Mouse (Mus musculus) kidney, postnatal 14 days (tissue): ENCODE measurements around the gene Gtf2i.
A peak's percentile ranks its signal among the peaks of the same experiment; 100 is the strongest.

Experiments used
- DNase-seq: peaks from one replicate; pipeline ENCODE4 v3.0.0; 2022; ENCODE audit warnings: mixed read lengths

The Gtf2i gene

DNA sequence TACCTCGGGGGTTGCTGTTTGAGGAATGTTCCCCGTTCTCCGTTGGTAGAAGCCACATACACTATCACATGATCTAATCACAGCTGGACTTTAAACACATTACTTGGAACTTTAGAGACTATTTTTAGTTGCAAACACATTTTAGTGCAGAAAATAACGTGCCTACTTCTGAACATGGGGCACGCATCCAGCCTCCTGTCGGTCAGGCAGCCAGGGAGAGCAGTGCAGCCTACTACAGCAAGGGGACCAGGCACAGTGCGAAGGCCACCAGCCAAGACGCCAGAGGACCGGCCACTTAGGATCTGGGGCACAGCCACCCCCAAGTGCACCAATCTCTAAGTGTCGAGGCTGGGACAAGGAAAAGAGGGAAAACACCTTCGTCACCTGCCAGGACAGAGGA is 39.5 kb downstream of the Gtf2i start:
- peak; percentile 58 for DNase-seq

DNA sequence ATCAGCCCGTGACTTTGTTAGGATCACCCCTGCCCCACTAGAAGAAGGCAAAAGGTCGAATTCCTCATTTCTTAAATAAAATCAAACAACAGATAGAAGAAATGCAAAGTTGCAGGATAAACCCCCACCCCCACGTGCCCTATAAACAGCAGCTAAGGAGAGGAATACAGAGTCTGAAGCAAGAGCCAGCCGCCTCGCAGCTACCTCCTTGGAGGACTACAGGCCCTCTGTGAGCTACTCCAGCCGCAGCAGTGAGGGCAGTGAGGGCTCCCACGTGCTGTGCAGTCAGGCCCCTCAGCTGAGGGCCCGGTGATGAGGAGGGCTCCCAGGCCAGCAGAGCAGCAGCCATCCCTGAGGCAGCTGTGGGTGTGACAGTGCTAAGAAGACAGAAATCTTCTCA is 40.8 kb downstream of the Gtf2i start:
- DNase-seq, result no peak

DNA sequence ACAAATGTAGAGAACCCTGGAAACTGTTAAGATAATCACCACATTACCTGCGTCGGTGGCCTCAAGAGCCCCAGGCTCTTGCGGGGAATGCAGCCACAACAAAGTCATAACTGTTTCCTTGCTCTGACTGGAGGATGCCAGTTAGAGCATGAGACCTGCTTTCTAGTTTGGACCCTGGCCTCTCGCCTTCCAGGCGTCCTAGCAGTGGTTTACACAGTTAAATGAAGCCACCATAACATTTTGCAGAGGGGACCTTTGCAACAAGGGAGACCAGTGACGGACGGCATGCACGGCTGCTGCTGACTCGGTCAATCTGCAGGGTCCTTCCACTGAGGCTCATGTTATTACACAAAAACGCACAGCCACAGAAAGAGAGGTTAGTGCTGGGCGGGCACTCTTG is 41.8 kb downstream of the Gtf2i start:
- peak; percentile 50 for DNase-seq

DNA sequence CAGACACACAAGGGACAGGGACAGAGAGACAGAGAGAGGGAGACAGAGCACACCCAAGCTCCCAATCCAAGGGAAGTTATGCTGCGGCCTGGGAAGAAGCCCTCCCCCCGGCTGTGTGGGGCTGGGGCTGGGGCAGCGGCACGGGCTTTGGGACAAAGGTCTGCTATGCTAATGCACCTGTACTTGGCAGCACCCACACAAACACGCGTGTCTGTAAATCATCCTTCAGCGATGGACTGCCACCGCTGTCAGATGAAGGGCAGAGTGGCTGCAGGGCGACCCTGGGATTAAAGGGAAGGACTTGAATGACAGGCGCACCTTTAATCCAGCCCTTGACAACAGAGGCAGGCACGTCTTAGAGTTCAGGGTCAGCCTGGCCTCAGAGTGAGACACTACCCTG is 43.1 kb downstream of the Gtf2i start:
- peak; percentile 76 for DNase-seq

DNA sequence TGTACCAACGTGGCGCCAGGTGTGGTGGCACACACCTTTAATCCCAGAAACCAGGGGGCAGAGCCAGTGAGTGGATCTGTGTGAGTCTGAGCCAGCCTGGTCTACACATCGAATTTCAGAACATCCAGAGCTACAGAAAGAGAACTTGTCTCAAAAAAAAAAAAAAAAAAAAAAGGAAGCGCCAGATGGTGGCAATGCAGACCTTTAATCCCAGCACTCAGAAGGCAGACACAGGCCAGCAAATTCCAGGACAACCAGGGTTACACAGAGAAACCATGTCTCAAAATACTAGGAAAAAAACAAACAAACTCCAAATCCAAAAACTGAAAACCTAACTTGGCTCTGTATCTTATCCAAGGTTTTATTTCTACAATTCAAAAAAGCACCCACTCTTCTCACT is 44.0 kb downstream of the Gtf2i start:
- no peak for DNase-seq

DNA sequence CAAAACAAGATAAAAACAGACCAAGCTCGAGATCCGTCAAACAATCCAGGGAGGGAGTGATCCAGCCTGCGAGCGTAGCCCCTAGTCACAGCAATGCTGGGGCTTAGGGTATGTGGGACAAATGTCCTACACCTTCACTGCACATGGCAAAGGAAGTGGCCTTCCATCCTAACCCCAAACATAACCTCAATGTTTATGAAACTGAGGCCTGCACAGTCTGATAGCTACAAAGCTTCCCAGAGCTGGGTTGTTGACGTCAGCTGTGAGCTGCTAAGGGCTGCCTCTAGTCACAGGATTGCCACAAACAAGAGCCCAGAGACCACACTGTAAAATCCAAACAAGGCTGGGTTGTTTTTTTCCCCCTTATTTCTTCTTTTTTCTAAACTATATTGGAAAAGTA is 44.8 kb downstream of the Gtf2i start:
- no peak for DNase-seq

DNA sequence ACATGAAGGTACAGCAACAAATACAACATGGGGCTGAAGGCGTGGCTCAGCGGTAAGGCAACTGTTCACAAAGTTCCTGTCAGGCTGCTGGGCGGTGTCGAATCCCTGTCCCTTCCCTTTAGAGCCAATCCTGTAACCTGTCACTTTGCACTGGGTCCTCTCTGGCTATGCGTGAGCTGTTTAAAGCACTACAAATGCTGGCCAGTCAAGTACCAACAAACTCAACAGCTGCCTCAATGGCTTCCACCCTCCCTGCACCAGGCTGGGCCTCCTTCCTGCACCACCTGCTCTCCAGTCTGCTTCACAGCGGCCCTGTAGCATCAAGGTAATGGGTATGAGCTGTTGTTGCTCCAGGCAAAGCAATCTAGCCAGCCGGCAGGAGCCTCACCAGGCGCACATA is 45.8 kb downstream of the Gtf2i start:
- no peak for DNase-seq

DNA sequence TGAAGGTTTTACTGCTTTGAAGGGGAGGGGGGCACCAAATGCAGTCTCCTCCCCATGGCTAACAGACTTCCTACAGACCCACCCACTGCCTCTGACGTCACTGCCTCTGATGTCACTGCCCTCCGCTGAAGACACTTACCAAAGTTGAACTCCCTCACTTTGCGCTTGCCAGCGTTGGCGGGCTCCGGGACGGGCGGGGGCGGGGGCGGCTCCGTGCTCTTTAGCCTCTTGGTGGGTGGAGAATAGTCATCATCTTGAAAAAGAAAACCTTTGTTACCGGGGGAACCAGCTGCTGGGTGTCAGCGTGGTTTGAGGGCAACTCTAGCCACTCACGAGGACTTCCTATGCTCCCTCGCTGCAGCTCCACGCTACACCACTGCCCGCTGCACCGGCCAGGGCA is 48.2 kb downstream of the Gtf2i start:
- peak; percentile 49 for DNase-seq

DNA sequence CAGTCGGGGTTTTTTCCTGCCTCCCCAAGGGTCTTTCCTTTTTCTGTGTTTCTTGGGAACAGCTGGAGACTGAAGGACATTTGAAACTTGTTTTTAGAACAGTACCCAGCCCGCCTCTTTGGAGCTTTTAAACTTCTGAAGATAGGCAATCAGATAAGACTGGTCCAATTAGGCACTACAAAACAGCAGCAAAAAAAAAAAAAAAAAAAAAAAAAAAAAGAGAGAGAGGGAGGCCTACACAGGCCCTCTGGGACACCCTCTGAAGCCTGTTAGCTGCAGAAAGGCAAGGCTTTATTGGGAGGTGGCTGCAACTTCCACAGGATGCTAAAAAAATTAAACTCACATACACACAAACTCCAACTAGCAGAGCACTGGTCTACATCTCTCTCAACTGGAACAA is 48.7 kb downstream of the Gtf2i start:
- DNase-seq, result no peak

DNA sequence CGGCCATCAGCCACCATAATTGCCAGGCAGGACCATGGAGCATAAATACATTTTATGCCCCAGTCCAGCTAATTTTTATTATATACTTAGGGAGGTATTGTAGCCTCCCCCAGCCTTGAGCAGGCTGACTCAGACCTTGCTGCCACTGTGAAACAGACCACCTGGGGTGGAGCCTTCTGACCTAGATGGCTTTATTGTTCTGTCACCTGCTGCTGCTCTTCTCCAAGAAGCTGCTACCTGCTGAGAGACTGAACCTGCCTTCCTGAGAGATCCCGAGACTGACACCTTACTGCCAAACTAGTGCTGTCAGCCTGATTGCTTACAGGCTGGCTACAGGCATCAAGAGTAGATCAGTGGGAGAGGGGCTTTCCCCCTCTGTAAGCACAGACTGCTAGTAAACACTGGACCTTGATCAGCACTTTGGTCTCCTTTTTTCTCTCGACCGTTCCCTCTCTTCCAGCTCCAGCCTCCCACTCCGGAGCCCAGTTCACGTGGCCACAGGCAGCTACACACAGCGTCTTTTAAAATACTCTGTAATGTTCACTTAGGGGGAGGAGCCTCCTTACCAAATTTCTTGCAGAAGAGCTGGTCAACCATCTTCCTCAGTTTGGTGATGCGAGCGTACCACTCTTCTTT is 54.4 kb downstream of the Gtf2i start:
- no peak for DNase-seq

DNA sequence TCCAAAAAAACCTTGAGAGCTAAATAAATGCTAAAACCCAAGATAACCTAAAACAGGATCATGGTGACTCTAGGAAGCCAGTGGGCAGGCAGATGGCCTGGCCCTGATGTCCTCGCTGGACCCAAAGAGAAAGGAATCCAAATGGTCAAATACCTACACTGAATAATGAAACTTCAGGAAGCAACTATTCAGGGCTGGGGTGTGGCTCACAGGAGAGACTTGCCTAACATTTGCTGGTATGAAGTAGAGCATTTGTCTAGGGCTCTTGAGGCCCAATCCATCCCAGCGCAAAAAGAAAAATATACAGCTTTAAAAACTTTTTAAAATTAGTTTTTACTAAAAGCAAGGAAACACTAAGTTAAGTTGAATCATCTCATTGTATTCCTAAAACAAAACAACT is 55.6 kb downstream of the Gtf2i start:
- no peak for DNase-seq

DNA sequence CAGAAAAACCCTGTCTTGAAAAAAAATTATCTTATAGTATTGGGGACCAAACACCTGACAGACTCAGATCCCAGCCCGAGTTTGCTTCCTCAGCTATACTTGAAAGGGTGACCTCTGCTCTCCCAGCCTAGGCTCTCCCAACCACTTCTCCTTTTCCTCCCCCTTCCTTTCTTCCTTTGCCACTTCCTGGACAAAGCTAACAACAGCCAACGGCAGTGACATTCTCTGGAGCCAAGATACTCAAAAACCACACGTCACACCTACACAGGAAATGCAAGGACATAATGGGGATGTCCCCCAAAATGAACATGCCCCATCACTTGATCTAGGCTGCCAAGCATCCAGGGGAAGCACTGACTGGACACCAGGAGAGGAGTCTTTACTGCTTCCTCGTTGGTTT is 56.2 kb downstream of the Gtf2i start:
- no peak for DNase-seq

DNA sequence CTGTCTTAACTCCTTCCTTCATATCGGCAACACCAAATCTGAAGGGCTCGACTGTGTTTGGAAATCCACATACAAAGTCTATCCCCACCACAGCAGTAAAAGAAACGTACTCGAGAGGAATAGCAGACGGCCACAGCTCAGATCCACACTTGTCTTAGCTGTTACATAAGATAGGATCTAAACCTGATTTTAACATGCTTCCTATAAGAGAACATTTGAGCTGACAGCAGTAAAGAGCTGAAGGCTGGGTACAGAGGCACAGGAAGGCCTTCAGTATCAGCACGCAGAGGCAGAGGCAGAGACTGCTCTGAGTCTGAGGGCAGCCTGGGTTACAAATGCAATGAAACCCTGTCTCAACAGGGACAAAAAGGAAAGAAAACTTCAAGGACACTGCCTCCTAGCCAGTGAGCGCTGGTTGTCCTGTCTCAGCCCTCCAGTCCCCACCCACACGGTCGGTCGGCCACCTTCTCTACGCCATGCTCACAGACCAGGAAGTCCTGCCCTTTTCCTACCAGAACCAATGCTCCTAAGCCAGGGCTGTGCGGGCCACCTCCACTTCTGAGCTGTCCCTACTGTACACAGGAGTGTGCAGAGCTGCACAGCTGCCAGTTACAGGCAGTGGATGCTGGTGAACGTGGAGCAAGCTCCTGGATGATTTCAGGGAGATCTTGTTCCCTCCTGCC is 57.1 kb downstream of the Gtf2i start:
- no peak for DNase-seq

DNA sequence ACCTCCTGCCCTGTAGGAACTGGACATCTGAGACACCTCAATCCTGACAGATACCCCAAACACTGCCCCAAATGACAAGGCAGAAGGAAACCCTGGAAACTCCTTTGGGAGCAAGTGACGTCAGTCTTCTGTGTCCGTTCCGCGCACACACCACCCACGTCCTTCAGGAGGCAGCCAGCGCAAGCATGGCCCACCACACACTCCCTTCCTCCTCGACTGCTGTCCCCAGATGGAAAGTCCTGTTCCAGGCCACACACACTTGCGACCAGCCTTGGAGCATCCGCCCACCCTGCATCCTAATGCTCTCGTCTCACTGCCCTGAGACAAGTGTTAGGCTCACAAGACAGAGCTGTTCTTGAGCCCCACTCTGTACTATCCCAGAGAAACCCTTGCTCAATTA is 59.3 kb downstream of the Gtf2i start:
- no peak for DNase-seq

DNA sequence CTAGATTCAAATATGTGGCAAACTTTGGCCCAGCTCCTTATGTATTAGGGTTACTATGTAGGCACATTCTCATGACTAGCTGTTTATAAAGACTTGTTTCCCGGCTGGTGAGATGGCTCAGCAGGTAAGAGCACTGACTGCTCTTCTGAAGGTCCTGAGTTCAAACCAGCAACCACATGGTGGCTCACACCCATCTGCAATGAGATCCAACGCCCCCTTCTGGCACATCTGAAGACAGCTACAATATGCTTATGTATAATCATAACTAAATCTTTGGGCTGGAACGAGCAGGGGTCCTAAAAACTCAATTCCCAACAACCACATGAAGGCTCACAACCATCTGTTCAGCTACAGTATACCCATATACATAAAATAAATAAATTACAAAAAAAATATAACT is 60.8 kb downstream of the Gtf2i start:
- DNase-seq, result no peak

DNA sequence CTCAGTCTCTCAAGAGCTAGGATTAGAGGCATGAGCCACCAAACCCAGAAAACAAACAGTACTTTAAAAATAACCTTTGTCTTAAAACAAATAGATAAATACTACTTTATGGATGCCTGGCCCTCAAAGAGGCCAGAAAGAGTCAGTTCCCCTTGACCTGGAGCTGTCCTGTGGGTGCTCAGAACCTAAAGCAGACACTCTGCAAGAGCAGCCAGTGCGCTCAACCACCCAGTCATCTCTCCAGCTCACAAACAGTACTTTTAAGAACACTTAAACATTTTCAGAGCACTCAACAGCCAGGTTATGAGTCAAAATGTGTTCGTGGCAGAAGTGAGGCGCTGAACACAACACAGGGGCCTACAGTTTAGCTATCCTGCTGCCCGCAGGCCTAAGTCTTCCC is 63.5 kb downstream of the Gtf2i start:
- no peak for DNase-seq

DNA sequence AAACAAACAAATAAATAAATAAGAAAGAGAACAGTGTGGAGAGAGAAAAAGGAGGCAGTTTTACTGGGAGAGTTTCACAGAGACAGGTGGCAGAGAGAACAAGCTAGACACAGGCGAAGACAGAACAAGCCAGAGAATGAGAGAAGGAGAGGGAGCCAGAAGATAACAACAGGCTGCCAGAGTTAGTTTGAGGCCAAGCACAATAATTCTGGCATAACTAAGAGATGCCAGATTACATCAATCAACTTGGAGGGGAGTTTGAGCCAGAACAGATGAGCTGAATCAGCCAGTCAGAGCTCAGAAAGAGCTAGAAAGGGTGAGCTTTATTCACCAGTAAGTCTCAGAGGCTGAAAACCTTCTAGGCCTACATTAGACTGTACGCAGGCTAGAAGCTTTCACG is 64.0 kb downstream of the Gtf2i start:
- no peak for DNase-seq

DNA sequence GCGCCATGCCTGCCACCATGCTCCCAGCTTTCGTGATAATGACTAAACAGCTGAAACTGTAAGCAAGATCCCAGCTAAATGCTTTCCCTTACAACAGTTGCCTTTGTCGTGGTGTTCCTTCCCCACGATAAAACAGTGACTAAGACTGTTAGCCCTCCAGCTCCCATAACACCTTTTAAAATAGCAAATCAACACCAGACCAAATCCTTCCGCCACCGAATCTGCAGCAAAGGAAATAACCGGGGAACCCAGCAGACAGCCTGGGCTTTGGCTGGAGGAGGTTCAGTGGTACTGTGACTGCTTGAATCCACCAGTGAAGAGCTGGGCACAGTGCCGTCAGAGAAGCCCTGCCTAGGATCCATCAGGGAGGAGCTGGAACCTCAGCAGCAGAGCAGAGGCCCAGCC is 65.3 kb downstream of the Gtf2i start:
- no peak for DNase-seq

DNA sequence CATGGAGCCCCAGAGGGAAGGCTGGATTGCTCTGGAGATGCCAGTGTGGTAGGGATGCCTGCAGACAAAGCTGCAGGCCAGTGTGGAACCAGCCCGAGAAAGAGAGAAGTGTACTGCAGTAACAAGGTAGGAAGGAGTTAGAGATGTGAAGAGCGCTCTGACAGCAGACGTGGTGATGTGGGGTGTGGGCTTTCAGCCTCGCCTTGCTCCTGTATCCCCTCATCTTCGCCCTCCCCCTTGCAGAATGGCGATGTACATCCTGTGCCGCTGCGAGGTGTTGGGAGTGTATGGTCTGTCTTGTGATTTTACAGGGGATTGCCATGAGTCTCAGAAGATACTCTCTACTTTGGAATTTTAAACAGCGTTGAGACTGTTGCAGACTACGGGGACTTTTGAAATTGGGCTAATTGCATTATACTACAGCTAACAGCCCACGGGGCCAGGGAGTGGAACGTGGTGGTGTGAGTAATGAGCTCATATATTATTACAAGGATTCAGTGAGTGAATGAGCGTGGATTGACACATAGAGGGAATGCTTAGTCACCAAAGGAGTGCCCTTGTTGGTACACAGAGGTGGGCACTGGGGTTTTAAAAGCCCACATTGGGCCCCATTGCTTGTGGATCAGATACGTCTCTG is 65.8 kb downstream of the Gtf2i start:
- no peak for DNase-seq

DNA sequence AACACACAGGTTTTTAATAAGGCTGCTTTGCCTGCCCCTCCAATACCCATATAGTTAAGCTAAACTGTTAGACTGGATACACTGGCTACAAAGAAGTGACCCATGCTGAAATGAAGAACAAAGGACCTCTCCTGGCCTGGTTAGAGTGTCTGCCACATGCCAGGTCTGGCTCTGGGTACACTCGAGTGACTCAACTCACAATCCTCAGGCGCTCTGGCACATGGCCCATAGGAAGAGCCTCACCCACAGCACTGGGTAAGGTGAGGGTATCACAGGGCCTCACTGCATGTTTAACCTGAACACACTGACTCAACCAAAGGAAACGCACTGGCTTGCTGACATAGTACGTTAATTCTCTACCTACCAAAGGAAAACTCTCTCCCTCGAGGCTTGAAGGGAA is 68.4 kb downstream of the Gtf2i start:
- no peak for DNase-seq

DNA sequence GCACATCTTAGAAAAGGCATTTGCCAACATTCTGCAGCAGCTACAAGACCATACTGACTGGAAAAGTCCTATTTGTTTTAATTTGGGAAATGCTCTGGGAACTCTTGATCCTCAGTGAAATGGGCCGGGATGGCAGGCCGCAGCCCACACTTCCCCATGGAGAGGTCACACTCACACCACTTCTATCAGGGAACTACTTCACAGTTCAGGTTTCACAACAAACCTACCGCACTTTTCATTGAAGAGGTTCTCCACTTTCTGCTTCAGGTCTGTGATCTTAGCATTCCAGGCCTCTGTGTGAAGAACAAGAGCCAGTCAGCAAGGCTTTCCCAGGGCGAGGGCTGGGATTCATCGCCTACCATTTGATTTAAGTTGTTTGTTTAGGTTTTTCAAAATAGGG is 69.7 kb downstream of the Gtf2i start:
- no peak for DNase-seq

DNA sequence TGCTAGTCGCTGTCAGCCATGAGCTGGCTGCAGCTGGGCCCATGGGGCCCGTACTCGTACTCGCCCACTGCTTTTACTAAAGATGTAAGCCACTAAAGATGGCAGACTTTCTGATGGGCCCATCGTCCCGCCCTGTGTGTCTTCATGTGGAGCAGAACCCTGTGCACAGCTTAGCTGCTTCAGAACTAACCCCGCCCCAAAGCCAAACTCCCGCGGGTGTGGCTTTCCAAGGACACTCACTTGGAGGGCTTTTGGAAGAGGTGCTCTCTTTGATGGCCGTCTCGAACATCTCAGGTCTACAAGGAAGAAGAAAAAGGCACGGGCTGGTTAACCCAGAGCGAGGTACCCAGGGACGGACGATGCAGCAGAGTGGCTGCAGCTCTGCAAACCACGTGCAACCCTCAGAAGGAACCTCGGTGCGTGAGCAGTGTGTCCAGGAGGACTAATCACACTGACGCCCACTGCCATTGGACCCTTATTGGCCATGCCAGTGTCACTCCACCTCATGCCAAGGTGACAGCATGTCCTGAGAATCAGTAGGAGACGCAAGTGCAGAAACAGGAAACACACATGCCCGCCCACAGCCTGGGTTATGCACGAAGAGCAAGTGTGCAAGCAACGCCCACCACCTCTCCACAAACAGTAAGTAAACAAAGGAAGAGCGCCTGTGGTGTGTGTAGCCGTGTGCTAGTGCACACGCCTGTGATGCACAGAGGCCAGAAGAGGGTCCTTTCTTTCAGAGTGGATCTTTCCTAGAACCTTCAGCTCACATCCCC is 70.7 kb downstream of the Gtf2i start:
- no peak for DNase-seq

DNA sequence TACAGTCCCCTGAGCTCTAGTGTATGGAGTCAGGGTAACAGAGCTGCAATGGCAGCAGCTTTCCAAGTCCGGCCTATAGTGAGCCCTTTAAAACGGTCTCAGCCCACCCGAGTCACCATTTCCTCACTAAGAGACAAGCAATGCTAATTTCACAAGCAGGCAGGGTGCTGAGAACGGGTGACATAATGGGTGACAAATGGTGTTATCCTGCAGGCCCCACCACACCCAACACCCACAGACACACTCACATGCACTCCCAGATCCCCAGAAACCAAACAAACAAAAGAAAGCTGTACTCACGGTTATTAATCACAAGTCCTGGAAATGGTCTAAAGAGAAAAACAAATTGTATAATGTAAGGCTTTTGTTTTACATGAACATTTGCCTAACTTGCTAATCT is 72.7 kb downstream of the Gtf2i start:
- DNase-seq, result no peak
